Mouse (Mus musculus) naive thymus-derived CD4-positive, alpha-beta T cell, adult 2 months (primary cell): ENCODE measurements around the gene Ext2.

Experiments used
- DNase-seq: peaks from one replicate; pipeline ENCODE4 v3.0.0-alpha.2; 2011; ENCODE audit warnings: low read depth

Ext2 gene

DNA sequence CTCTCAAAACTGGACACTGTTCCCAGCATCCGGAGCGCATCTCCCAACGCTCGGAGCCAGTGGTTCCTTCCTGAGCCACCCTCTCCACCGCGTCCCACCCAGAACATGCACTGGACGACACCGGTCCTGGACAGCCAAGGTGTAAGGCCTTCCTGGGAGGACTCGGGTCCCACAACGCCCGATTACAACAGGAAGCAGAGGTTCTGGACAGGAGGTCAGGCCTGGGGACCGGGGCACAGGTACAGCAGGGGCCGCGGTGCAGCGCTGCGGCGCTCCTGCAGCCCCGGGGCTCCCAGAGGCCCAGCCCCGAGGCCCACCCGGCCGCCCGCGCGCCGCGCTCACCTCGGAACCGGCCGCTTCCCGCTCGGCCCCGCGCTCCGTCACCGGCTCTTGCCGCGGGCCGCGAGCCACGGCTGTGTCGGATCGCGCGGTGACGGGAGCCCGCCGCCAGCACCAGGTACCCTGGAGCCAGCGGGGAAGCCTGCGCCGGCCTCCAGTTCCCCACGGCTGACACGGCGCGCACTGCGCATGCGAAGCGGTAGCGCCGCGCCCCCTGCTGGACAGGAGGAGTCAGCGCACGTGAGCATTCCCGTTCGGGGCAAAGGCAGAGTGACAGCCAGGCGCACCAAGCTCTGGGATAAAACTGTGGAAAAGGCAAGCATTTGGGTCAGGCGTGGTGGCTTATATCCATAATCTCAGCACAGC, at the start of gene Ext2:
TSS of gene Ext2 (minus strand) at position 524 of the 705 bp plus-strand sequence.
- DNase-seq, result peak; percentile 92

DNA sequence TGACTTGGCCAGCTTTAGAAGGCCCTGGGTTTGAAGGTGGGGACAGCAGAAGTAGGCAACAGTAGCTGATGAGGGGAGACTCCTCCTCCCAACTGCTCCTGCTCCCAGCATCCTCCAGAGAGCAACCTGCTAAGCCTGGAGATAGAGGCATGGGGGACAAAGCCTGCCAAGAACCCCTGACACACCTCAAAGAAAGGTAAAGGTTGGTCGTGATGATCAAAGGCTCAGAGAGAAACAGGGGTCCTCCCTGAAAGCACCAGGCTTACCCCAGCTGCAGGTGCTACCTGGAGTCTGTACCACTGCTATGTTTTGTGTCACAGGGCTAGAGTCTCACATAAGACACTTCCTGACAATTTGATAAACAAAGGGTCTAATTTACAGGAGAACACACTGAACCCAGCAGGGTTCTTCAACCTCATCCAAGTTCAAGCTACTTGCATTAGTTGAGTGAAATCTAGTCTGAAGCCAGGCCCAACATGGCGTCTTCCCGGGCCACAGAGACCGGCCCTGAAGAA, 49.1 kb upstream of the Ext2 start:
- no peak for DNase-seq

DNA sequence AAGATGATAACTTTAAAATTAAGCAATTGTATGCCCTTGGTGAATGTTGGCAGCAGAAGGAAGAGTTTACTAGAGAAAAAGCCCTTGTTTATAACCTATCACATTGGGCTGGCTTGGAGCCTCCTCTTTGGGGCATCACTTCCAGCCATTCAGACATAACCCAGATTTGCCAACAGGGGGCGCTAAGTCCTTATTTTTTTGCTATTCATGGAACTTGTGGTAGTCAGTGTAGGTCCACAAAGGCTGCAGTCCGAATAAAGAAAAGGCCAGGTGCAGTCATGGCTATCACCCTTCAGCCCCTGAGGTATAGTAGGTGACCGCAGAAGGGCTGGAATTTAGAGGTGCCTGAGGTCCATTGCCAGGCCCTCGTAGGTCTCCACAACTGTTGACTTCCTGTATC, 48.5 kb upstream of the Ext2 start:
- peak; percentile 50 for DNase-seq

DNA sequence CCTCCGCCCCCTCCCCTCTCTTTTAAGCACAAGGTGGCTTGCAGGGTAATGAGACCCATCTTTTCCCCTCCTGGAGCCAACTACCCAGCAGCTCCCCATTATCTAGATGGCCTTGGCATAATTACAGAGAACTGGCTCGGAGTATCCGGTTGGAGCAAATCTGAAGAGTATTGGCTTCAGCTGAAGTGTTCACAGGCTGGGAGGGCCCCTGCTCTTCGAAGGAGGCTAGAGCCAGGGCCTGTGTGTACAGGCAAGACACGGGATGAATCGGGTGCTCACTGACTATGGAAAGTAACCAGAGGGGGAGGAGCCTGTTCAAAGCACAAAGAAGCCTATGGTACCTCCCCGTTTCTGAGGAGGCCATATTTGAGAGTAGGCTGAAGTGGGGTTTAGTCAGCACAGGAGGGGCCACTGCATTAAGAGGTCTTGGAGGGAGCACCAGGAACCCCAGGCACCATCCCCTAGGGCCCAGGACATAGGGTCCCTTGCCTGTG, 46.8 kb upstream of the Ext2 start, which contains the start of gene Accsl:
TSS of gene Accsl (minus strand) at position 51 of the 494 bp plus-strand sequence.
- DNase-seq, result no peak

DNA sequence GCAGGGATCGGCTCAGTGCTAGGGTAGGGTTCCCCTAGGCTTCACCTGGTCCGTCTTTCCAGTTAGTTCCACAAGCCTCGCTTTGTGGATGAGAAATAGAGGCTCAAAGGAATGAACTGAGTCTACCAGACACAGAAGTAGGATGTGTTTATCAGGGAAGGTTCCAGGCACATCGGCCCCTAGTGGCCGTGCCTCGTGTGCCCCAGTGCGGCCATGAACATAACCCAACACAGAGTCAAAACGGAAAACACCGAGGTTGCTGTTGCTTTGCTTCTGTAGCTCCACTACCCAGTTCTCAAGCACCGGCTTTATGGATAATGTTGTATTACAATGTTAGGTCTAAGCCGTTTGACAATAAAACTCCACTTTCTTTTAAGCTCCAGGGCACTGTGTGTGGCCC, 46.2 kb upstream of the Ext2 start:
- DNase-seq, result no peak

DNA sequence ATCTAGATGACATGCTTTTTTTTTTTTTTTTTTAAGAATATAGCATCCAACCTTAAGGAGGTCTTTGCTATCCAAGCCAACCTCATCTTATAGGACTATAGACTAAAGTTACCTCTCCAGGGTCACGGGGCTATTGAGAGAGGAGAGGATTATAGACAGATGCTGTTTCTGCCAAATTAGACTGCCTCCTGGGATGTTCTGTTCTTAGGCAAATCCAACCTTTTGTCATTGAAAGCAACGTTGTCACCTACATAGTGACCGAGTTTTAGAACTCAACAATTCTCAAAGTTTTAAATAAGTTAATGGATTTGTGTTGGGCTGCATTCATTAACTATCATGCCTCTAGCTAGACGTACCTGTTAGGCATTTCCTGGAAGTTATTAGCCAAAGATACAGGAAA, 40.9 kb upstream of the Ext2 start:
- no peak for DNase-seq

DNA sequence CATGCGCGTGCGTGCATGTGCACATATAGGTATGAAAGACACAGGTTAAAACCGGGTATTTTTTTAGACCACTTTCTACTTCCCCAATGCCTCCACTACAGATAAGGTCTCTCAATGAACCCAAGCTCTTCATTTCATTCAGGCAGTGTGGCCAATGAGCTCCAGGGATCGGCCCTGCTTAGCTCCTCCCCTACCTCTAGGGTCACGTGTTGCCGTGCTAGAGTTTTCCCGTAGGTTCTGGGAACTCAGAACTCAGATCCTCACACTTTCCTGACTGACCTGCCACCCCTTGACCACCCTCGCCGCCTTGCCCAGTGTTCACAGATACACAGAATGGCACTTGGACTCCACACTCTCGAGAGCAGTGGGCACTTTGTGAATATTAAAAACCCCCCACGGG, 36.5 kb upstream of the Ext2 start:
- DNase-seq, result no peak

DNA sequence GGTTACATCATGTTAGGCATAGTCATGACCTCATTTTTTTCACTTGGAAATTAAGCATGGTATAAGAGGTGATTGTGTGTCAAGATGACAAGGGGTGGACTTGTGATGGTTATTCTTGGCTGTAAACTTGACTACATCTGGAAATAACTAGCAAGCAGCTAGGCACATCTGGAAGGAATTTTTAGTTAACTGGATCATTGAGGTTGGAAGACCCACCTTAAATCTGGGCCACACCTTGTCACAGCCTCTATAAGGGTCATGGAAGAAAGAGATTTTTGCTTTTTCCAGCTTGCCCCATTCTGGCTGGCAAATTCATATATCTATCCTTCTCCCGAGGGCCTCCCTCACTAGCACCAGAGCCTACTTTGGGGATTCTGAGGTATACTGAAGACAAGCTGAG, 28.9 kb upstream of the Ext2 start:
- no peak for DNase-seq

DNA sequence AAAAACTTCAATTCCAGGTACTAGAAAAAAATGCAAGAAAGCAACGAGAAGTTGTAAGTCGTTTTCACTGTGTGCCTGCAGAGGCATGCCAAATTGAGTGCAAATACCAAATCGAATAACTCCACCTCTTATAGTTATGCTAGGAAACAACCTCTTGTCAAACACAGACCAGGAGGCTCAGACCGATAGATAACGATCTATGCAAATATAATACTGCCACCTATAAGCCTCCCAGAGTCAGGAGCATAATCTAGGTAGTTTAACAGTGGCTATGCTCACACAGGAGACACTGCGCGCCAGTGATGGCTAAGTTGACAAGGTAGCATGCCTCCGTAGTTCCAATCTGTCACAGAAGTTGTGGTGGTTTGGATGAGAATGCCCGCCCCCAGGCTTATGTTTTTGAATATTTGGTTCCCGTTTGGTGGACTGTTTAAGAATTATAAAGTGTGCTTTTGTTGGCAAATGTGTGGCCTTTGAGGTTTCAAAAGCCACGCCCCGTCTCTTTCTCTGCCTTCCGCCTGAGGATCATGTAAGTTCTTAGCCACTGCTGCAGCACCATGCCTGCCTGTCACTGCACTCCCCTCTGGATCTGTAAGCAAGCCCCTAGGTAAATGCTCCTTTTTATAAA, 28.1 kb upstream of the Ext2 start:
- DNase-seq, result peak; percentile 63

DNA sequence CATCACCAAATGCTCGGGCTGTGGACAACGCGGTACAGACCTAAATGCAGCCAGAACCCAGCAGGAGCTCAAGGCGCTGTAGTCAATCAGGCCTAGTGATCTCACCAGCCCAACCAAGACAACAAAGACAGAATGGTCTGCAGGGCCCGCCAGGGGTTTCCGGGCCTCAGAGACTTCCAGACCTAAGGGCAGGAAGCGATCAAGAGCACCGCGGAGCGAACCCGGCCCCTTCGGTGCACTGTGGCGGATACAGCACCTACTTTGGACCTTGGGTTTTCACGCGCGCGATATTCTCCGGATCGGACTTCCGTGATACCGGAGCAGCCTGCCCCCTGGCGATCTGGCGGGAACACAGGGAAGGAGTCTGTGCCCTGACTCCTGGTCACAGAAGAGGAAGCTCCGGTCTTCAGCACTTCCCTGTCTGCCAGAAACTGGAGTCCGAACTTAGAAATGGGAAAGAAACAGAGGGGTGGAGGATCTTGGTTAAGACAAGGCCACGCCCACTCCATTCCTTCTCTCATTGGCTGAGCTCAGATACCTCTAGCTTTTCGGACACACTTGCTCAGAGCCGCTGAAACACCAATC, 27.2 kb upstream of the Ext2 start, which contains the start of gene Accs:
TSS of gene Accs (minus strand) at position 439 of the 585 bp plus-strand sequence.
- DNase-seq, result peak; percentile 76

DNA sequence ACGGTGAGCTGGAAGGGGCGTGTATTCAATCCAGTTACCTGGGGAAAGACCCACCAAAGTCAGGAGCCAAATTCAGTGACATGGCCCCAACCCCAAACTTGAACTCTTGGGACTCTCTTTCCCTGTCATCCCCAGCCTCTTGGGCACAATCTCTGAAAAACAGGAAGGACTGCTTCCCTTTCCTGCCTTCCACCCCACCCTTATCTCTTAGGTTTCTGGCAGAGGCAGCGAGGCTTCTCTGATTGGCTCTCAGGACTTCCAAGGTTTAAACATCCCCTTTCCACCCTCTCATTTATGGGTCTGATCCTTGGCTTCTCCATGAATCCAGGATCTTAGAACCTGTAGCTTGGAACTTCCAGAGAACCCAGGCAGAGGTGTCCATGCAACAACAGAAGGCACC, 19.0 kb upstream of the Ext2 start:
- DNase-seq, result no peak

DNA sequence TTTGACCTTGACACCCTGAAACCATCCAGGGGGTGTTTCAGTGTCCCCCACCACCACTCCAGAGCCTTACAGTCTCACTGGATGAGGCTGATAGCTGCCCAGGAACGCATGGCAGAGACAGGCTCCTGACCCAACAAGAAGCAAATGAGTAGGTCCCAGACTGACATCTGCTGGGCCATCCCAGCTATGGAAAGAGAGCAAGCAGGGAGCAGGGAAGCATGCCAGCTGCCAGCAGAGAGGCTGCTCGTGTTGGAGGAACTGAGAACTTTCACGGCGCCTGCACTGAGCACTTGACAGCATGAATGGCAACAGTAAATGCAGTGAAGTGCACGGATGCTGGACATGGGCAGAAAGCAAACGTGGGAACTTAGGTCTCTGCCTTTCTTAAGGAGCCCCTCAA, 17.7 kb upstream of the Ext2 start:
- no peak for DNase-seq

DNA sequence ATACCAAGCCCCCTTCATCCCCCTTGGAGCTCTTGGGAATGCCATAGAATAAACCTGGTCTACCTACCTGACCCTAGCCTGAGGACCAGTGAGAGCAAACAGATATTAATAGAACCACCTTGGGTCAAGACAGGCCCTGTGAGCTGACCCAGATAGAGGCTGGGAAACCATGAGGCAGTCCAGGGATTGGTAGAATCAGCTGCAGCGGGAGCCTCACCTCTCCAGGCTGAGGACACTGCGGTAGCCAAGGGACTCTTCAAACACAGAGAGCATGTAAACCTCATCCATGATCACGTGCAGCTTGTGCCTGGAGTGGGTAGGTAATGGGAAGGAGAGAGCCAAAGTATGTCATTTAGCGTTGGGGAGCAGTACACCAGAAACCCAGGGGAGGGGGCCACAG, 16.6 kb upstream of the Ext2 start:
- DNase-seq, result no peak

DNA sequence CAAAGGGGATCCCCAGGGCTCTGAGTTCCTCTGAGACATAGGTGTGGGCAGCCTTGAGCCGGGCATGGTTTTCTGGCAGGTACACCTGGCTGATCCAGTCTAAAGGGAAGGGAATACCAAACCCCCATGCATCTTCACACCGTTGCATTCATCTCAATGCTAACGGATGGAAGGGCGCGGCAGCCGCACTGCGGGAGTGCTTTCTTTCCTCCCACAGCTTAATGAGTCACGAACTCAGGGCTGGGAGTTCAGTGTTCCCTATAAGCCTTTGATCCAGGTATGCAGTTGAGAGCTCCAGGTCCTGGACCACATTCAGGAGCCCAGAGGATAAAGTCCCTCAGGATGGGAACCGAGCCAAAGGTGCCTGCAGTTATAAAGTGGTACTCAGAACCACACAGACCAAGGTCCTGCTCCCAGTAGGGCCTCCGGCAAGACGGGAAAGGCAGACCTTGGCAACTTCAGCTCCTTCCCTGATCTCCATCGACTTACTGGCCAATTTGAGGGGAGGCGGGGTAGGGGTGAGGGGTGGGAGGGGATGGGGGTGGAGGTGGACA, 13.9 kb upstream of the Ext2 start:
- DNase-seq, result no peak

DNA sequence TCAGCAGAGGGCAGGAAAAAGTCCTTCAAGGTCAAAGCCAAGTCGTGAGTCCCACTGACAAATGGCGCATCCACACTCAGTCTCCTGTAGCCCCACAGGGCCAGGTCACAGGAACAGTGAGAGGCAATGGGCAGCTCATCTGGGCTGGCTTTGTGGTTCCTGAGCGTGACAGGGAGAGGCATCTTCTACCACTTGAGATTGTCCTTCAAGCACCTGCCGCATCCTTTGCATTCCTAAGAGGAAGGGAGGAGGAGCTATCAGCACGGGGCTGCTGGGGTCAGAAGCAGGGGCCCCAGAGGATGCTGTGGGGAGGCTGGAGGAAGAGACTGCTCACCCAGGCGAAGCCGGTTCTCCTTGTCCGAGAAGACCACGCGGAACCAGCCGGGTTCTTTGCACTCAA, 13.2 kb upstream of the Ext2 start:
- DNase-seq, result no peak

DNA sequence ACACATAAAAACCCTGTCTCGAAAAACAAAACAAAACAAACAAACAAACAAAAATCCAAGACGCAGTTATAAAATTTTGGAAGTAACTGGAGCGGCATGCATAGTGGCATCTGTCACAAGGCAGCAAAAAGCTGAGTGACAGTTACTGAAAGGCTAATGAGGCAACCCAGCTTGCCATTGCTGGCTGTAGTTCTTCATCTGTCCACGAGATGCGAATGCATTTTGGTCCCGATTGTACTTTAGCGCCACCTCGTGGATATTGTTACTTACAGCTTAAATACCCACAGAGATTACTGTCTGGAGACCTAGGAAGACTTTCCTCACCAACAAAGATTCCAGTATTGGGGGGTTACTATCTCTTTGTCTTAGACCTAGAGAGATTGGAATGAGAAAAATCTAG, 1.2 kb upstream of the Ext2 start:
- peak; percentile 96 for DNase-seq

DNA sequence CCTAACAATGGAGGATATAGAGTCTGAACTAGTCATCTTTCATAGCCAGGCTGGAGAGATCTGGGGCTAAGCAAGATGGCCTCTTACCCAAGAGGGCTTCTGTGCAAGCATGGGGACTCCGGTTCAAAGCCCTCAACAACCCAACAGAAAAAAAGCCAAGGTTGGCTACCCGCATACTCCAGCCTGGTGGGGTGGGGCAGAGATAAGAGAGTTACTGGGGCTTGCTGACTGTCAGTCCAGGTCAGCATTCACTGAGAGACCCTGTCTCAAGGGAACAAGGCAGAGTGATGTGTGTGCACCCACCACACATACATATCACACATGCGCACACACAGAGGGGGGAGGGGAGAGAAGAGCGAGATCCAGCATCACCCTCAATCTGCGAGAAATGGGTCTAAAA, 4.6 kb downstream of the Ext2 start:
- no peak for DNase-seq

DNA sequence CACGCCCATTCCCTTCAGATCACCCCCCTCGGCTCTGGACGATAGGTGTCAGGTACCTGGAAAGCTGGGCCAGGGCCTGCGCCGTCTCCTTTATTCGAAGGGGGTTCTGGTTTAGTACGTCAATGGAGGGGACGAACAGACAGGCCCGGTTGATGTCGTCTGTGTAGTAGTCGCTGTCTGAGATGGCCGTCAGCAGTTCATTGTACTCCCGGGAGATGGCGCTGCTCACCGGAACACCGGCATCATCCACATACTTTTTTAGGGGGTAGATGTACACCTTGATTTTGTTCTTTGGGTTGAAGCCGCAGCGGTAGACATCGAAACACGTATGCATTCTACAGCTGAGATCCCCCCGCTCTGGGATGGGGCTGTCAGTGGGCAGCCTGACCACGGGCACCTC, 9.0 kb downstream of the Ext2 start:
- no peak for DNase-seq

DNA sequence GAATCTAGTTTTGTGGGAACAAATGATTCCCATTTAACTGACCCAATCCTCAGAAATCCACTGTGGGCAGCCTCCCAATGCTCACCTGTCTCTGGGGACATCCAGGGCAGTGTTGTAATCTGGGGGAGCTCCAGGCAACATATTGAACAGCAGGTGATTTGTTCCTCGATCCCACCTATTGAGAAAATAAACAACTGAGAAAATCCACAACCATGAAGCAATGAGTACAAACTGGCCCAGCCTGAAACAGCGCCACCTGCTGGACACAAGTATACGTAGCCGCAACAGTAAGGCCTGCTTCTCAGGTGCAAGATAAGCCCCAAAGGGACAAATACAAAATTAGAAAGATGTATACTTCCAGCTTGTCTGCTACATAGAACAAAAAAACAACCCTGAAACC, 10.6 kb downstream of the Ext2 start:
- peak; percentile 79 for DNase-seq

DNA sequence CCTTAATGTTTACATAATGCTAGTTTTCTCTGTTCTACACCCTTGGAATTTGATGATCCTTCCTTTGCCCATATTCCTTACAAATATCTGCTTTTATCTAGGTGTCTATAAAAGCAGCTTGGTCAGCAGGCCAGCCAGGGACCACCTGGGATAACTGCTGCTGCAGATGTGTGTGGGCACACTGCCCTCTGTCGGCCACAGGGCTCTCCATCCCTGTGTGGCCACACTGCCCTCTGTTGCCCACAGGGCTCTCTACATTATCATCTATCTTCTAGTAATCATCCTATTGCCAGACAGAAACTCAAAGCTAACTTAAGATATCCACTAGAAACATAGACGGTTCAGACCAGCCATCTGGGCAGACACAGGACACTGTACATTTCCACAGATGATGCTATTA, 12.4 kb downstream of the Ext2 start:
- peak; percentile 25 for DNase-seq

DNA sequence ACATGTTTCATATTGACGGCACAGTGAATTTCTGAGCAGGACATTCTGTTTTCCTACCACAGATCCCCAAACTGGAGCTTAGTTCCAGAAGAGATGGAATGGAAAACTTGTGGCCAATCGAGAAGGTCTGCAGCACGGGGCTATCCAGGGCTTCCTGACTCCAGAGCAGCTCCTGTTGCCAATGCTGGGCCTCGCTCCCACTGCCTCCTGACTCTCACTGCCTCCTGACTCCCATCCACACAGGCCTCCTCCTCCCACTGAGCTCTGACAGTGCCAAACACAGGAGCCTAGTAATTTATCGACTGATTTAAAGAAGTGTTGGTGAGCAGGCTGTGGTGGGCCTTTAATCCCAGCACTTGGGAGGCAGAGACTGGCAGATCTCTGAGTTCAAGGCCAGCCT, 14.3 kb downstream of the Ext2 start:
- no peak for DNase-seq

DNA sequence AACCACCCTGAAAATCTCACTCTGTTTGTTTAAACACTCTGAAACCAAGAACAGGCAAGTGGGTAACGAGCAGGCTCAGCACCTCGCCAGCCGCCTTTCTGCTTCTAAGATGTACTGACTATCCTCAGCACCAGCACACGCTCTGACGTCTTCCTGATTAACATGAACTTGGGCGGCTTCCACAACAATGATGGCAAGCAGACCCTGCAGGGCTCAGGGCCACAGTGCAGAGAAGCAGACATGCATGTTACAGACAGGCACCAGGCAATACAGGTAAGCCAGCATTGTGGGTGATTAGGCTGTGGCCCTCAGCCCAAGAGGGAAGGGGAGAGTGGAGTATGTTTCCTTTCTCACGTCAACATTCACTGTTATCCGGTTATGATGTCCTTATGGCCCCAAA, 14.9 kb downstream of the Ext2 start:
- no peak for DNase-seq
